Mouse (Mus musculus): Measurements from ENCODE around the gene 4930556J24Rik.

The 4930556J24Rik gene

DNA sequence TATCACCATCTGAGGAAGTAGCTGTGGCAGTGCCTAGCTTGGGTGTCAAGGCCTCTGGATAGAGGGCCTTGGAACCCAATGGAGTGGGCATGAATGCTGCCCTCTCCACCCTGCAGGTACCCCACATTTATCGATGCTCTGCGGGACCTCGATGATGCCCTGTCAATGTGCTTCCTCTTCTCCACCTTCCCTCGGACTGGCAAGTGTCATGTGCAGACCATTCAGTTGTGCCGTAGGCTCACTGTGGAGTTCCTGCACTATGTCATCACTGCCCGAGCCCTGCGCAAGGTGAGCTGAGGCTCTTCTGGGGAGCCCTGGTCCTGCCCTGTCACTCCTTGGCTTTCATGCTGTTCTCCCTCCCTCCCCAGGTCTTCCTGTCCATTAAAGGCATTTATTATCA, 3.5 kb downstream of the 4930556J24Rik start:
- 93% methylated on average over 7 of the region's 7 CpGs for WGBS

- WGBS, result 96% methylated on average over 7 of the region's 7 CpGs
Measured at GRCm38 (mm10) chr11:3970361-3970760, 6.2 kb downstream of the 4930556J24Rik start.

- 60% methylated on average over 3 of the region's 3 CpGs for WGBS
Measured at GRCm38 (mm10) chr11:3969837-3970236, 6.7 kb downstream of the 4930556J24Rik start.

- WGBS, result 12% methylated on average over 11 of the region's 11 CpGs
Measured at GRCm38 (mm10) chr11:3964416-3965172, 12.0 kb downstream of the 4930556J24Rik start.

DNA sequence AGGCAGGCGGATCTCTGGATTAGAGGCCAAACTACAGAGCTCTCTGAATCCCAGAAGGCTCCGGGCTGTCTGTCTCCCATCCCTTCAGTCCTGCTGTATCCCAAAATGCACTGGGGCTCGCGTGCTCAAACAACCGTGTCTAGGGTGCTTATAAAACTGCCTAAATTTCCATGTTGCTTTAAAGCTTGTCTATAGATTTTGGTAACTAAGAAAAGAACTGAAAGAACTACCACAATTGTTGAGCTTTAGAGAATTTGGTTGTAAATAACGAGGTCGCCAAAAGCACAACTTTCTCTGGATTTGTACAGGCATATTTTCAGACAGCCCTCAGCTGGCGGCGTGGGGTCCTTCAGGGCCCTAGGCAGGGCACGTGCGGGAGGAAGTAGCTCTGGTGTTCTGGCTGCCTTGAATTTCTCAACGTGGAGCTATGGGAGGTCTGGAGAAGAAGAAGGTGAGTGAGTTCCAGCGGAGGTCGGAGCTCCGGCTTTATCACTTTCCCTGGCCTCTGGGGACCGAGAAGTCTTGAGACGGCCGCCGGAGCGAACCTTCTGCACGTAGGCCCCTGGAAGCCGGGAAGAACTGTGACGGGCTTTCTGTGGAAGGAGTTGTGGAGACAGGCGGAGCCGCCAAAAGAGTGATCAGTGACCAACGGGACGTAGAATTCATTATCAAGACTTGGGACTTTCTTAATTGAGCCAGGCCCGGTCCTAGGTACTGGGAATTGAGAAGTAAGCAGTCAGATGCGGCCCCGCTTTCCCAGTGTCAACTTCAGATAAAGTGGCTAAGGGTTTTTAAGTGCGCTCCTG, 12.8 kb downstream of the 4930556J24Rik start, which contains the start of gene Pes1:
Gene Pes1, plus strand, starts transcription at position 366 of the 806 bp plus-strand sequence.
- under 1% methylated on average over 31 of the region's 31 CpGs for WGBS

DNA sequence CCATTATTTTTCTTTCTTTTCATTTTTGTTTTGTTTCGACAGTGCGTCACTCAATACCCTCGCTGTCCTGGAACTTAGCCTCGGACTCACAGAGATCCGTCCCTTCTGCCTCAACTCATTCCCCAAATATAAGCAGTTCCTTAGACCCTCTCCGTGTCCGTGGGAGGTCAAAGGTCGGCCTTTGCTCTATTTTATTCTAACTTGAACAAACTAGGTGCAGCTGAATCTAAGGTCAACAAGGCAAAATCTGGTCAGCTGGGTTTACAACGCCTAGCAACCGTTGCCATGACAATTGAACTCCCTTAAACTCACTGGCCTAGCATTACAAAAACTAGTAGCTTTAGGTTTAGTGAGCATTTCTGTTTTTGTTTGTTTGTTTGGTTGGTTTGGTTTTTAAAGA, 13.4 kb downstream of the 4930556J24Rik start:
- 85% methylated on average over 10 of the region's 10 CpGs for WGBS

DNA sequence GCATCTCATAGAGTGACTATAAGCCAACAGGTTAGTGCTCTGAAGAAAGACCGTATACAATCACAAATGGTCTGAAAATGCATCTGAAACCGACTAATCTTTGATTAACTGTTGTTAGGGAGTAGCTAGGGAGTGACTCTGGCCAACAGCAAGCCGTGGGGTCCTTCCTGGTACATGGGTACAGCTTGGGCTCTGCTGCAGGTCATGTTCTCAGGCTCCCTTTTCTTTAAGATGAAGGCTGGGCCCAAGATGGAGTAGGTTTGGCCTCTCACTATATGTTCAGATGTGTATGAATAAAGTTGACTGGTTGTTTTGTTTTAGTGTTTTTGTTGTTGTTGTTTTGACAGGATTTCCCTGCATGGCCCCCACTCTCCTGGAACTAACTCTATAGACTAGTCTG, 14.8 kb downstream of the 4930556J24Rik start:
- 70% methylated on average over 3 of the region's 3 CpGs for WGBS

DNA sequence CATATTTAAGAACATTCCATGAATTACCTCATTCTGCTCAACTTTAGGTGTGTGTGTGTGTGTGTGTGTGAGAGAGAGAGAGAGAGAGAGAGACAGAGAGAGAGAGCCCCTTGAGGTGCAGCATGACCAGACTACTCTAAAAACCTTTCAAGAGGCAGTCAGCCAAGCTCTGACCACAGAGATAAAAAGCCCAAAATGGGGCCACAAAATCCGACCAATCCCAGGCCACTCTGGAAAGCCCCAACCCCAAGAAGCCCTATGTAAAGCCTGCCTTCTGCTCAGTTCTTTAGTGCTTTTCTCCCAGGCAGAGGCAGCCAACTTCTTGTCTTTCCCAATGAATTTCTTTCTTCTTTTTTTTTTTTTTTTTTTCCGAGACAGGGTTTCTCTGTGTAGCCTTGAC, 15.7 kb downstream of the 4930556J24Rik start:
- WGBS, result 49% methylated on average over 2 of the region's 2 CpGs

DNA sequence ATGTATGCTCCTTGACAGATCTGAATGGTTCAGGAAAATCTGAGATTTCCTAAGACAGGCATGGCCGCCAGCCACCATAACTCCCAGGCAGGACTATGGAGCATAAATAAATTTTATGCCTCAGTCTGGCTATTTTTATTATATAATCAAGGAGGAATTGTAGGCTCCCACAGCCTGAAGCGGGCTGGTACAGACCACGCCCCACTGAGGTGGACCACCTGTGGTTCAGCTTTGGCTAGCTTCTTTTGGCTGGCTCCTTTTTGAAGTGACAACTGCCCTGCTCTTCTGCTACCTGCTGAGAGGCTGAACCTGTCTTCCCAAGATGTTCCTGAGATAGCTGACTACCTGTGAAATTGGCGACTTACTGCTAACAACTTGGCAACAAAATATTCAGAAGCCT, 21.2 kb downstream of the 4930556J24Rik start:
- 81% methylated on average over 4 of the region's 4 CpGs for WGBS

DNA sequence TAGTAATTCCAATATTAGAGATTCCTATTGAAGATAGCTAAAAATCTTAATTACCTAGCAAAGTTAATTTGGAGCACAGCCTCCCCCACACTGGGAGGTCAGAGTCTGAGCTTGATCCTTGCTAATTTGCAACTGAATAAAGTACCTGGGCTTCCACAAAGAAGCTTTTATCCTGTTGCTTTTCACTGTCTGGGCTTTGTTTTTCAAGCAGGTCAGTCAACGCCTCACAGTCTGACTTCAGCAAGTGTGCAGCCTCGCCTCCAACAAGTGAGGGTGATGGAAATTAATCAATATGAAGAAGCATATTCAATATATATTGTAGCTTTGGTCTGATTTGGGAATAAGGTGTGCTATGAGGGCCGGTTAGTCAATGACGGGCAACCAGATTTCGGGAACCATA, 21.7 kb downstream of the 4930556J24Rik start:
- 78% methylated on average over 5 of the region's 5 CpGs for WGBS

DNA sequence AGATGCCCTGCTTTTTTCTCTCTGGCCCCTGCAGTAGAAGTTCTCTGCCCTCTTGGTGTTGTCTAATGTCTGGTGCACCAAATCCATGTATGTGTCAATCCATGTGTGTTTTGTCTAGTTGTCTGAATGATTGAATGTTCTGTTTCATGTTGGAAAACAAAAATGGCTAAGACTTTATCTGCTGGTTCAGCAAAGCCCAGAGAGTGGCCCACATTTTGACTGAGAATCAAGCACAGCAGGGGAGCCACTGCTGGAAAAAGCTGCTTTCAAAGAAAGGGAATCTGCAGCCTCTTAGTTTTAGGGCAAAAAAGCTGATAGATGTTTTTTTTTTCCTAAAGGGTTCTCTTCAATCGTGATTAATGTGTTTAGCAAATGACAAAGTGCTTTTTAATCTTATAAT, 30.2 kb downstream of the 4930556J24Rik start:
- WGBS, result 44% methylated on average over 1 of the region's 1 CpGs

- WGBS, result 90% methylated on average over 7 of the region's 7 CpGs
Measured at GRCm38 (mm10) chr11:3941371-3941770, 35.2 kb downstream of the 4930556J24Rik start.

DNA sequence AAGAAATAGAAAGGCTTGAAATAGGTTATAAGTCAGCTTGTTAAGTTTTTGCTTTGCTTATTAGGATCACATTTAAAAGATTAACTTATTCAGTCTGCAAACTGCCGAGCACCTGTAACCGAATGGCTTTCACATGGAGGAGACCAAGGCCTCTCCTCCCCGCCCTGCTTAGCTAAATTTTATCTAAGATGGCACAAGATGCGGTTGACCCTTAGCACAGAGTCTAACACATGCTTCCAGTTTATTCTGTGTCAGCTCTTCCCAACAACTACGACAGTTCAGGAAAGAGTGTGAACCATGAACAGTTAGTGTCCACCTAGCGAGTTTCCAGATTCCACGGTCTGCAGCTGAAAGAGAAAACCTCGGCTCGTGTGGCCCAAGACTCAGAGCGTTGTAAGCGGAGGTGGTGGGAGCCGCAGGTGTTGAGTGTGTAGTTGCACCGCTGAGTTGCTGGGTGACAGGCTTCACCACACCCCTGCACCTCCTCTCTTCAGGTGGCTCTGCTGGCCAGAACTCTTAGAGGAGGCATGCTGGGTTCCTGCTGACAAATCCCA, 39.2 kb downstream of the 4930556J24Rik start:
- WGBS, result 88% methylated on average over 13 of the region's 13 CpGs

DNA sequence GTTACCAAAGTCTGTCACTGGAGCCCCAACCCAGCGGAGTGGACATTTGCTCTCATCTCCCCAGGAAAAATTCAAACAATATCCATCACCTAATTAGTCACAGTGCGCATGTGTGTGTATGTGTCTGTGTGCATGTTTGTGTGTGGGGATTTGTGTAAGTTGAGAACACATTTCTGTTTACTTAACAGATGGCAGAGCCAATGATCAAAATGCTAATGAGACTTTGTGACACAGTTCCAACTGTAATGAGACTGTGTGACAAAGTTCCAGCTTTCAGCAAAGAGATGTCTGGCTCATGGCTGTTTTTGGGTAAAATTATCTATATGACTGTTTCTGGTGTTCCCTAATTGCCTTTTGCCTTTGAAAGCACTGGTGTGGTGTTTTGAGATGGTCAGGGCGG, 40.3 kb downstream of the 4930556J24Rik start:
- WGBS, result 72% methylated on average over 3 of the region's 3 CpGs

- WGBS, result 78% methylated on average over 4 of the region's 4 CpGs
Measured at GRCm38 (mm10) chr11:3935135-3935534, 41.4 kb downstream of the 4930556J24Rik start.

DNA sequence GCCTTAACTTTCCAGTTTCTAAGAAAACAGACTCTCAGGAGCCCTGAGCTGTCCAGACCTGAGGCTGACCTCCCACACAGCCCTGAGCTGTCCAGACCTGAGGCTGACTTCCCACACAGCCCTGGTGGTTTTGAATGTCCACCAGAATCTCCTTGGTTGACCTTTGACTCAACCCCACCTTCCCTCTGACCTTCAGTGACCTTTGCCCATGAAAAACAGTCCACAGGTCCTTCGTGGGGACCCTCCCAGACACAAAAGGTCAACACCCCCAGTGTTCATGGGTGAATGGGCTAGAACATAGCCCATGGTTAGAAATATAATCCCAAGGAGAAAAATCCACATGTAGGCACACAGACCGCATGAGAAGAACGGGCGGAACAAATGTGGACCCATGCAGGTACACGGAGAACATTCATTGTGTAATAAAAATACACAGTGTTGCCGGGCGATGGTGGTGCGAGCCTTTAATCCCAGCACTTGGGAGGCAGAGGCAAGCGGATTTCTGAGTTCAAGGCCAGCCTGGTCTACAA, 42.8 kb downstream of the 4930556J24Rik start:
- 91% methylated on average over 9 of the region's 9 CpGs for WGBS

DNA sequence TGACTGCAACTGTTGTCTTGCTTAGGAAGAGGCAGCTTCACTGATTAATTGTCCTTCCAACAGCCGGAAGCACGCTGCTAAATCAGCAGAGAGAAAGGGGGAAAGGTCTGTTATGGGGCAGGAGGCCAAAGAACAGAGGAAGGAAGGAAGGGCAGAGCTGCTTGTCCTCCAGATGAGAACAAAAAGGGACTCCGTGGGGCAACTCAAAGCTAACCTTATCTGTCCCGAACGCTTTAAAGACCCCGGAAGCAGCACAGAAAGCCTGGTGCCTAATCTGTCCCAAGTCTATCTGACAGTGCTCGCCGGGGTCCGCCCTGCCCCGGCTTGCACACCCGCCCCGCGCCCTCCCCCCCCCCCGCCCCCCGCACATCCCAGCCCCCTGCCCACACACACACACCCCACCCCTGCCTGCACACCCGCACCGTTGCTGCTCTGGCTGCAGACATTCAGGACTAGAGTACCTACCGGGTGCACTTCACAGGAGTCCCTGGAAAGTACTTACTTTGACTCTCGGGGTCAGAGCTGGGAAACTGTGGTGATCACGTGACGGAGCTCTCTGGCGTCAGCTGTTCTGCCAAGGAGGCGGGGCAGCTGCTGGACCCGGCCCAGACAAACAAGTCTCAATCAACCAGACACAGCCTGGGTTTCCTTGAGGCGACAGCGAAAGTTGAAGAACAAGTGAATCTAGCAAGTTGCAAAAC, 44.9 kb downstream of the 4930556J24Rik start, which contains the start of gene Tcn2:
Gene Tcn2, minus strand, starts transcription at position 649 of the 701 bp plus-strand sequence.
- 1% methylated on average over 19 of the region's 26 CpGs for WGBS

- 39% methylated on average over 6 of the region's 6 CpGs for WGBS
Measured at GRCm38 (mm10) chr11:3930931-3931330, 45.6 kb downstream of the 4930556J24Rik start.

GRCm38 (mm10) chr11:3930019-3930418, 46.6 kb downstream of the 4930556J24Rik start:
- WGBS, result 75% methylated on average over 4 of the region's 4 CpGs

DNA sequence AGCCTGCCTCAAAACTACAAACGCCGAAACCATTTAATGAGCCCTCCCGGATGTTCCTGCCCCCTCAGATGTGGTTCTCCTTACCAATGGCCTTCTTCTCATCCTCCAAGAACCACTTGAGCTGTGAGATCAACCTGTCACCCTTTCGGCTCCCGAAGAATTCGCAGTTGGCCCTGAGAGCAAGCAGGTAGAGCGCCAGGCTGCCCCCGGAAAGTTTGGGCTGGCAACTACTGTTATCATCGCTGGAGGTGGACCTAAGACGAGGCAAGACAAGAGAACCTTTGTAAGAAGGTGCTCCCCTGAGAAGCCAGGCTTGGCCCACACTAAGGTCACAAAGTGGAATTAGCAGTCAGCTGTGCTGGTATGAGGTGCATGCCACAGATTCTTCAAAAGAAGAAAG, 50.7 kb downstream of the 4930556J24Rik start:
- 94% methylated on average over 10 of the region's 10 CpGs for WGBS

DNA sequence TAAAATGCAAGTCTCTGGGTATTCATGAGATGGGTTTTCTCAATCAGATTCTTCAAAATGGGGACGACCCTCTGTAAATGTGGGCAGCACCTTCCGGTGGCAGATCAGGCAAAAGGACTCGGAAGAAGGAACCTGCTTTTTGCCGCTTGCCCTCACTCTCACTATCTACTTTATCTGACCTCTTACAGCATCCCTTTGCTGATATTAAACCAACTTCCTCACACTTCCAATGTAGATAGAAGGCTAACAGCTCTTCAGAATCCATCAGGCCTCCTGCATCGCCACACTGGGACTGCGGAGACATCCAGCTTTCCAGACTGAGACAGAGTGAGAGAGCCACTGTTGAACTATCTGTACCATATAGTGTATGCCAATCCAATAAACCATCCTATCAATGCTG, 53.8 kb downstream of the 4930556J24Rik start:
- WGBS, result 96% methylated on average over 6 of the region's 6 CpGs

DNA sequence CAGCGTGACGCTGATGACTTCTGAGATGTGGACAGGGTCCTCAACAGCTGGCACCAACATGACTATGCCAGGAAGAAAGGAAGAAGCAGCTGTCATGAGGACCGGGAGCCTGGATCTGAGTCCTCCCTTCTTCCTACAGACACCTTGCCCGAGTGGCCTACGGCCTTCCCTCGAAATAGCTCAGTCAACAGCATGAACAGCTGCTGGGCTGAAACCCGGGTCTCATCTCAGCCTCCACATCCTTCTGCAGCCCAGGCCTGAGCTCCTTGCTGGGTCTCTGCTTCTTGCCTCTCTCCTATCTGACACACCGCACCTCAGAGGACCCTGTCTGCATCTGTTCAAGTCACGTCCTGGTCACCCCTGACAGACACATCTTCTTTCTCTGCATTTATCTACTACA, 54.5 kb downstream of the 4930556J24Rik start:
- 92% methylated on average over 9 of the region's 9 CpGs for WGBS
